Mouse (Mus musculus) hindbrain, postnatal 0 days (tissue): ENCODE measurements at regions not wholly inside any gene's neighbourhood (a gene's known extent, or its start where the extent isn't known, plus 50 kb on each side); places are given as distances from the start of the nearest gene placed in this dataset.

Experiments used
- ATAC-seq: fragments of 200-750 bp; cut with Nextera tagmentation; 2 replicates; pipeline ENCODE4 v1.8.0; 2017; ENCODE audit warnings: mild to moderate bottlenecking, moderate TSS enrichment, moderate library complexity
- DNase-seq: peaks from one replicate; pipeline ENCODE4 v3.0.0-alpha.2; 2015; ENCODE audit warnings: low spot score
- H3K27ac ChIP-seq: fragments of 300-500 bp; sonication (generic); 2 replicates; pipeline ENCODE4 v1.5.1; 2014; ENCODE audit warnings: mild to moderate bottlenecking
- H3K27me3 ChIP-seq: fragments of 300-500 bp; sonication (generic); 2 replicates; pipeline ENCODE4 v1.6.1; 2014; ENCODE audit warnings: low read length, mixed read lengths; ENCODE audit not compliant: insufficient read depth
- H3K36me3 ChIP-seq: fragments of 300-500 bp; sonication (generic); 2 replicates; pipeline ENCODE4 v1.6.1; 2014; ENCODE audit warnings: low read length, mixed read lengths; ENCODE audit not compliant: insufficient read depth
- H3K4me1 ChIP-seq: fragments of 300-500 bp; sonication (generic); 2 replicates; pipeline ENCODE4 v1.6.1; 2014; ENCODE audit warnings: antibody characterized with exemption, low read length, mixed read lengths; ENCODE audit not compliant: insufficient read depth
- H3K4me2 ChIP-seq: fragments of 300-500 bp; sonication (generic); 2 replicates; pipeline ENCODE4 v1.6.1; 2014; ENCODE audit warnings: low read depth, mild to moderate bottlenecking, low read length, moderate library complexity, mixed read lengths
- H3K4me3 ChIP-seq: fragments of 300-500 bp; sonication (generic); 2 replicates; pipeline ENCODE4 v1.5.1; 2014; ENCODE audit warnings: low read length
- H3K9ac ChIP-seq: fragments of 300-500 bp; sonication (generic); replicated peaks from 2 replicates; pipeline ENCODE4 v1.6.1; 2014; ENCODE audit warnings: mild to moderate bottlenecking, low read length, moderate library complexity, mixed read lengths
- H3K9me3 ChIP-seq: fragments of 300-500 bp; sonication (generic); 2 replicates; pipeline ENCODE4 v1.6.1; 2016; ENCODE audit warnings: low read length, mixed read lengths
- CTCF ChIP-seq: IDR thresholded peaks from 2 replicates; pipeline ENCODE4 v1.5.1; 2016; ENCODE audit warnings: antibody characterized with exemption, control low read depth, low read depth
- WGBS: fragments of 180-500 bp; shearing (Covaris S2); extraction: QIAGEN DNeasy Blood & Tissue Kit; methylation state at CpG from one replicate; pipeline ENCODE4 v1.1.7; 2014; 5-methylcytosine and 5-hydroxymethylcytosine counted together

DNA sequence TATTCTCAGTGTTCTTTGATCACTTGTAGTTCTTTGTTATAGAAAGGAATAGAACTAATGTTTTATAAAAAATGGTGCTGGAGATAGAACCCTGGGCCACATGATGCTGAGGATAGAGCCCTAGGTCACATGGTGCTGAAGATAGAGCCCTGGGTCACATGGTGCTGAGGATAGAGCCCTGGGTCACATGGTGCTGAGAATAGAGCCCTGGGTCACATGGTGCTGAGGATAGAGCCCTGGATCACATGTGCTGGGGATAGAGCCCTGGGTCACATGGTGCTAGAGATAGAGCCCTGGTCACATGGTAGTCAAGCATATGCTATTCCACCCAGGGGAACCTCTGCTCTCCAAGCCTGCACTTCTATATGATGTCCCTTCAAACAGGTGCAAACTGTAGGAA is 337.5 kb upstream of the Adamts16 start:
- Histone ChIP-seq H3K4me3 (no peak overlapping the region), H3K27ac (no peak overlapping the region), H3K36me3 (no peaks in the 10 kb centered on the region), H3K9me3 (no peaks in the 10 kb centered on the region), H3K9ac (no peak overlapping the region), H3K4me1 (no peaks in the 10 kb centered on the region), H3K4me2 (no peak overlapping the region), H3K27me3 (no peaks in the 10 kb centered on the region)
- no peak for TF ChIP-seq CTCF
- DNase-seq = no peak
- ATAC-seq = no peak

DNA sequence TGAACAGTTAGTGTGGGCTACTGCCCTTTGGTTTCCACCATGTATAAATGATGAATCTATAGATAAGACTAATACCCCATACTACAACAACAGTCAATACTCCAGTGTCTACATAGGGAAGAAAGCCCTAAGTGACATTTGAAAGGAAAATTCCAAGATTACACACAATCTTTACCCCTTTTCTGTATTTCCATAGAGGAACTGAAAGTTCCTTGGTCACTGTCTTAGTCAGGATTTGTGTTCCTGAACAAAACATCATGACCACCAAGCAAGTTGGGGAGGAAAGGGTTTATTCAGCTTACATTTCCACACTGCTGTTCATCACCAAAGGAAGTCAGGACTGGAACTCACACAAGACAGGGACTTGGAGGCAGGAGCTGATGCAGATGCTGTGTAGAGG is 332.7 kb upstream of the Adamts16 start:
- Histone ChIP-seq H3K4me2 (no peak overlapping the region), H3K4me1 (no peaks in the 10 kb centered on the region), H3K27me3 (no peaks in the 10 kb centered on the region), H3K36me3 (no peaks in the 10 kb centered on the region), H3K9ac (no peak overlapping the region), H3K4me3 (no peak overlapping the region), H3K9me3 (no peaks in the 10 kb centered on the region), H3K27ac (no peak overlapping the region)
- no peak for DNase-seq
- ATAC-seq = no peak
- no peak for TF ChIP-seq CTCF

DNA sequence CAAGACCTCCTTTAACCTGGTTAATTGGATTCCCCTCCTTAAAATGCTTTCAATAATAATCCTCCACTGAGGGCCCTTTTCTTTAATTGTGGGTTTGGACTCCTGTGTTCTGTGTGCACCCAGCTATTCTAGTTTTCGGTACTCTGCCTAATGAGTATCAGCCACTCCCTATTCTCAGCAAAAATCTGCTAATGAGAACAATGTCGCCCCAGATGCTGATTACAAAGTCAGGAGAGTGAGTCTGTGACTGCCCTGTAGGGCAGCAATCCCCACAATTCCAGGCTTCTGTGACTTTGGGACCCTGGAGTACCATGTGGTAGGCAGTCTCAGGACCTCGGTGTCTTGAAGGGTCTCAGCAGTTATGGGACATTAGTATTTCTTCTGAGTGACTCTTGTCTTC is 324.6 kb upstream of the Adamts16 start:
- H3K4me3 ChIP-seq = no peak overlapping the region
- H3K9ac ChIP-seq = no peak overlapping the region
- WGBS = 29% methylated on average over 3 of the region's 3 CpGs
- H3K27ac ChIP-seq = no peak overlapping the region
- H3K36me3 ChIP-seq = no peaks in the 10 kb centered on the region
- ATAC-seq (no peak), DNase-seq (no peak)
- H3K27me3 ChIP-seq = 0 out of 2 replicates have a peak, but pooled peaks cover 4% of the 10 kb centered on the region
- H3K4me2 ChIP-seq = no peak overlapping the region
- no peak for TF ChIP-seq CTCF
- H3K4me1 ChIP-seq = no peaks in the 10 kb centered on the region
- H3K9me3 ChIP-seq = no peaks in the 10 kb centered on the region

DNA sequence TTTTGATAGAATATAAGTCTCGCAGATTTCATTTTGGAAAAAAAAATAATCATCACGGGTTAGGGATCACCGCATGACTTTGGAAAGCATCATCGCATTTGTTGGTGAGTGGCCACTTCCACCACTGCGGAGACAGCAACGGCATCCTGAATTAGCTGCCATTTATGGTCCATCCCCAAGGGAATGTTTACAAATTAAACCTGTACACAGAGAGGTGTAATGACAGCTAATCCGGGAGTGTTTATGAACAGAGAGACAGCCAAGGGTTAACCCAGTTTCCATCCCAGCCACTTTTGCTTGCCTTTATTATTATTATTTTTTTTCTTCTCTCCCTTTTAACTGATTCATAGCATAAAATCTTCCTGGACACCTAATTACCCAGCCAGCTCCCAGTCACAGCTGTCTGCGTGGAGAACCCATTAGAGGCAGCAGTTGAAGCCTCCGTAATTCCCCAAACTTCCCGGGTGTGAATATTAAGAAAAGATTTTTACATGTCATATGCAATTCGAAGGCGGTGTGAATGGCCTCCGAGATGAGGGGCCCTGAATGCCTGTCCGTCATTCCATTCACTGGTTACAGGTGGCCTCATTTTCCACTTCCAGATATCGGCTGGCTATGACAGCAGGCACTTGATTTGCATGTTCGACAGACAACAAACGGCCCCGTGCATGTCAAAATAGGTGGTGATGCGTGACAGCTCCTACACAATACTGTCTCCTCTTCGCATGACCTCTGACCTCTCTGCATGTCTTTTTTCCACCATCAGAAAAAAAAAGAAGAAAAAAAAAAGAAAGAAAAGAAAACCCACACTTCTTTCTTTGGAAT is 323.7 kb upstream of the Adamts16 start:
- H3K27me3 ChIP-seq = 0 out of 2 replicates have a peak, but pooled peaks cover 4% of the 10 kb centered on the region
- TF ChIP-seq CTCF = no peak
- no peaks in the 10 kb centered on the region for H3K36me3 ChIP-seq
- no peak overlapping the region for H3K9ac ChIP-seq
- ATAC-seq (peak; percentile 32; the same call in 1 of the 2 replicates), DNase-seq (peak; percentile 19)
- WGBS = 30% methylated on average over 20 of the region's 20 CpGs
- no peaks in the 10 kb centered on the region for H3K4me1 ChIP-seq
- H3K4me3 ChIP-seq = no peak overlapping the region
- H3K27ac ChIP-seq = no peak overlapping the region
- H3K4me2 ChIP-seq = no peak overlapping the region
- H3K9me3 ChIP-seq = no peaks in the 10 kb centered on the region

DNA sequence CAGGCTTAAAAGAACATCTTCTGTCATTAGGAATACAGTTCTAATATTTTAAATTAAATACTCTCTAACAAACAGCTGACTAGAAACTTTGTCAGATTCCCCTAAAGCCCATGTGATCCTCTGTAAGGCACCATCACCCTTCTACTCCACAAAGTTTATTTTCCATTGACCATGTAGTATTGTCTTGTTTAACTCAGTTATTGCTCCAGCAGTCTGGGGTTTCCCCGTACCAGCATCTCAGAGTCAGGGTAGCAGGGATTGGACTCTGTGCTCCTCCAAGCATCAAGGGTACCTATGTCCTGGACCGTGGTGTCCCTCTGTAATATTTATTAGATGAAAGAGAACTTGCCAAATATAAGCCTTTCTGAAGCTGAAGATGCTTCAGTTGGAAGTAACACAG is 322.4 kb upstream of the Adamts16 start:
- no peak for TF ChIP-seq CTCF
- ATAC-seq (no peak), DNase-seq (no peak)
- Histone ChIP-seq H3K4me2 (no peak overlapping the region), H3K4me3 (no peak overlapping the region), H3K36me3 (no peaks in the 10 kb centered on the region), H3K9me3 (no peaks in the 10 kb centered on the region), H3K9ac (no peak overlapping the region), H3K27me3 (0 out of 2 replicates have a peak, but pooled peaks cover 4% of the 10 kb centered on the region), H3K27ac (no peak overlapping the region), H3K4me1 (no peaks in the 10 kb centered on the region)
- 90% methylated on average over 2 of the region's 2 CpGs for WGBS

DNA sequence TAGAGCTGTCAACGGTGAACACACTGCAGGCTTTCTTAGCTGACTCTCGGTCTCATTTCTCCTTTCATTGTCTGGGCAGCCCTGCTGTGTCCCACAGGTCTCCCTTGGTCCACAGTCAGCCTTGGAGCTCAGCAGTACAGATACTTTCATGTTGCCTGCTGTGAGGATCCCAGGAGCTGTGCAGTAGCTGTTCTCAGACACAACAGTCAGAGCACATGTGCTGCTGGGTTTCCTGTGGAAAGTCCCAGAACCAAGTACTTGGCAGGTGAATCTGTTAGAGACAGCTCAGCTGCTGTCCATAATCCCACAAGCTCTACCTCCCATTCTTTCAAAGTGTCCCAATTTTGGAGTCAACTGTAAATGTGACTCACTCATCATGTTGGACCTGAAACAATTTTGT is 321.3 kb upstream of the Adamts16 start:
- no peak overlapping the region for H3K27ac ChIP-seq
- H3K9me3 ChIP-seq = no peaks in the 10 kb centered on the region
- WGBS = 31% methylated on average over 2 of the region's 2 CpGs
- no peaks in the 10 kb centered on the region for H3K36me3 ChIP-seq
- ATAC-seq = no peak
- no peak overlapping the region for H3K9ac ChIP-seq
- 0 out of 2 replicates have a peak, but pooled peaks cover 4% of the 10 kb centered on the region for H3K27me3 ChIP-seq
- no peak overlapping the region for H3K4me2 ChIP-seq
- H3K4me3 ChIP-seq = no peak overlapping the region
- DNase-seq = no peak
- no peaks in the 10 kb centered on the region for H3K4me1 ChIP-seq
- TF ChIP-seq CTCF = no peak

DNA sequence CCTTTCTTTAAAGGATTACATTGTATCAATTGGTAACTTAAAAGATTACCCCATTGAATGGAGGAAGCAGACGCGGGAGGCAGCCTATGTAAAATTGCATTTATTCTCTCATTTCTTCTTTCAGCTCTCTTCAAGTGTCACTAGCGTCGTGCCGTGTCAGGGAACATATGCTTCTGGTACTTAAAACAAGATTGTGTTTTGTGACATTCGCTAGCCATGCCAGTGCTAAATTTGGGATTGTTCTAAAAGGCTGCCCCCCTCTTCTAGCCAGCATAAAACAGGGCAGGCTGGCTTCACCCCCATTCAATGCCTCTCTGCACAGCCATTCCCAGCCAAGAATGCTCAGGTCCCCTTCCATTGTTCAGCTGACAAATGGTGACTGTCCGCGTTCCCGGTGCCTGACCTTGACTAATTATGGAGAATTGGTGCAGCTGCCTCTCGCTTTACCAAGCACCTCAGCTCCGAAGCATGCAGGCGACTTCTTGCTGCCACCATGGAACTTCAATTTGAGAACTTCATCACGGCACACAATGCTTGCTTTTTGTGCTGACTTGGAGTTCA is 316.8 kb upstream of the Adamts16 start:
- 0 out of 2 replicates have a peak, but pooled peaks cover 6% of the 10 kb centered on the region for H3K4me1 ChIP-seq
- no peak for TF ChIP-seq CTCF
- no peak overlapping the region for H3K9ac ChIP-seq
- WGBS = 12% methylated on average over 13 of the region's 13 CpGs
- H3K9me3 ChIP-seq = no peaks in the 10 kb centered on the region
- H3K4me3 ChIP-seq = peak overlapping the region; percentile 11
- H3K4me2 ChIP-seq = peak overlapping the region; percentile 43
- H3K27ac ChIP-seq = no peak overlapping the region
- ATAC-seq = peak; percentile 86
- no peaks in the 10 kb centered on the region for H3K36me3 ChIP-seq
- DNase-seq = peak; percentile 65
- 0 out of 2 replicates have a peak, but pooled peaks cover 4% of the 10 kb centered on the region for H3K27me3 ChIP-seq
